Mouse (Mus musculus) urinary bladder, adult 2 months (tissue): ENCODE results near the gene Ak1. TPM values are rescaled to one million over a fixed set of nuclear protein-coding genes. Genes with fewer than 3 reads are reported as not detected.

Source experiments
- DNase-seq: peaks from one replicate; pipeline ENCODE4 v3.0.0; 2022; ENCODE audit warnings: low spot score
- polyA plus RNA-seq: library from polyadenylated mRNA; depleted of rRNA; stranded (reverse); fragments of >200 nt; gene quantifications from 2 replicates; pipeline ENCODE4 v1.2.3, GENCODE M21; 2012; rRNA removed

The Ak1 gene
- polyA plus RNA-seq, result 43.8 and 59.1 TPM in 2 replicates

- no peak for DNase-seq
Observed at GRCm38 (mm10) chr2:32621517-32621859, at the start of gene Ak1. Ak1 (plus strand) TSS chr2:32621758.

- DNase-seq, result no peak
Observed at GRCm38 (mm10) chr2:32572196-32572595, 49.4 kb upstream of the Ak1 start.

GRCm38 (mm10) chr2:32574497-32574896 lies 47.1 kb upstream of the Ak1 start, which contains the start of gene Pip5kl1:
Pip5kl1 (plus strand) TSS chr2:32574797.
- no peak for DNase-seq

GRCm38 (mm10) chr2:32574901-32575585 lies 46.5 kb upstream of the Ak1 start:
- DNase-seq, result no peak

- DNase-seq, result no peak
Observed at GRCm38 (mm10) chr2:32575586-32576160, 45.9 kb upstream of the Ak1 start, which contains the start of gene 9430097D07Rik. 9430097D07Rik (minus strand) TSS chr2:32575684.

GRCm38 (mm10) chr2:32576532-32576931 lies 45.0 kb upstream of the Ak1 start:
- no peak for DNase-seq

GRCm38 (mm10) chr2:32578146-32579046 lies 43.2 kb upstream of the Ak1 start:
- no peak for DNase-seq

GRCm38 (mm10) chr2:32581450-32582095 lies 40.0 kb upstream of the Ak1 start:
- DNase-seq, result no peak

- no peak for DNase-seq
Observed at GRCm38 (mm10) chr2:32582830-32583799, 38.4 kb upstream of the Ak1 start.

- DNase-seq, result no peak
Observed at GRCm38 (mm10) chr2:32585149-32585714, 36.3 kb upstream of the Ak1 start.

GRCm38 (mm10) chr2:32586871-32587351 lies 34.6 kb upstream of the Ak1 start, which contains the start of gene St6galnac4:
St6galnac4 (plus strand) TSS chr2:32587095.
- DNase-seq, result peak; percentile 62

- no peak for DNase-seq
Observed at GRCm38 (mm10) chr2:32587731-32588321, 33.7 kb upstream of the Ak1 start.

- DNase-seq, result no peak
Observed at GRCm38 (mm10) chr2:32589213-32589795, 32.3 kb upstream of the Ak1 start.

- no peak for DNase-seq
Observed at GRCm38 (mm10) chr2:32590224-32590623, 31.3 kb upstream of the Ak1 start.

GRCm38 (mm10) chr2:32591249-32591648 lies 30.3 kb upstream of the Ak1 start:
- no peak for DNase-seq

- DNase-seq, result no peak
Observed at GRCm38 (mm10) chr2:32596725-32597124, 24.8 kb upstream of the Ak1 start.

- no peak for DNase-seq
Observed at GRCm38 (mm10) chr2:32597248-32597647, 24.3 kb upstream of the Ak1 start.

- no peak for DNase-seq
Observed at GRCm38 (mm10) chr2:32597699-32598098, 23.9 kb upstream of the Ak1 start.

GRCm38 (mm10) chr2:32598506-32598905 lies 23.1 kb upstream of the Ak1 start:
- DNase-seq, result no peak
